Mouse (Mus musculus) layer of hippocampus, postnatal 25 days (tissue): Measurements from ENCODE around the gene Cdkl3. TPM values are rescaled to one million over a fixed set of nuclear protein-coding genes. Genes with fewer than 3 reads are reported as not detected.

Experiments
- DNase-seq, 2 experiments: peaks; one replicate each; pipeline ENCODE4 v3.0.0; 2022; ENCODE audit warnings: mixed read lengths in 2 of 2, low spot score in 1 of 2; ENCODE audit errors: extremely low spot score in 1 of 2
- total RNA-seq, 2 experiments: library from RNA; stranded (reverse); gene quantifications; 2 replicates each; pipeline ENCODE4 v1.2.3; 2021

Cdkl3 gene
- total RNA-seq, 2 experiments from 2014 or later, result 14.2 to 17.3 TPM

DNA sequence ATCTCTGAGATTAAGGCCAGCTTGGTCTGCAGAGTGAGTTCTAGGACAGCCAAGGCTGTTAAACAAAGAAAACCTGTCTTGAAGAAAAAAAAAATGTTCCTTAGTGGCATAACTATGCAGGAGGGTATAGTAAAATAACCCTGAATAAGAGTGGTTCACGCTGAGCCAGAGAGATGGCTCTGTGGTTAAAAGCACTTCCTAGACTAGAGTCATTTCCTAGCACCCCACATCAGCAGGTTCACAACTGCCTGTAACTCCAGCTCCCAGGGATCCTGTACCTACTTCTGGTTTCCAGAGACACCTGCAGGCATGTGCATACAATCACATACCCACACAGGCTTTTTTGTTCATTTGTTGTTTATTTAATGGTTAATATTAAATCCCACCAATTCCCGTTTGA is 1.6 kb downstream of the Cdkl3 start:
- DNase-seq, result no peak

DNA sequence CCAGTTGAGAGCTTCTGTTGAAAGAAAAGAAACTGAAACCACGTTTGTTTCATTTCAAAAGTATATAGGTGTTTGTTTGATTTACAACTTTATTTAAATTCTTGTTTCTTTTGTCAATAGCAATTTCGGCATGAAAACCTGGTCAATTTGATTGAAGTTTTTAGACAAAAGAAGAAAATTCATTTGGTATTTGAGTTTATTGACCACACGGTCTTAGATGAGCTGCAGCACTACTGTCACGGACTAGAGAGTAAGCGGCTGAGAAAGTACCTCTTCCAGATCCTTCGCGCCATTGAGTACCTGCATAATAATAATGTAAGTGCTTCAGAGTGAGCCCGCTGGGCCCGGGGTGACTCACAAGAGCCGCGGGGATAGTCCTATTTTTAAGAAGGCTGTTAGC is 7.0 kb downstream of the Cdkl3 start:
- DNase-seq, result no peak

DNA sequence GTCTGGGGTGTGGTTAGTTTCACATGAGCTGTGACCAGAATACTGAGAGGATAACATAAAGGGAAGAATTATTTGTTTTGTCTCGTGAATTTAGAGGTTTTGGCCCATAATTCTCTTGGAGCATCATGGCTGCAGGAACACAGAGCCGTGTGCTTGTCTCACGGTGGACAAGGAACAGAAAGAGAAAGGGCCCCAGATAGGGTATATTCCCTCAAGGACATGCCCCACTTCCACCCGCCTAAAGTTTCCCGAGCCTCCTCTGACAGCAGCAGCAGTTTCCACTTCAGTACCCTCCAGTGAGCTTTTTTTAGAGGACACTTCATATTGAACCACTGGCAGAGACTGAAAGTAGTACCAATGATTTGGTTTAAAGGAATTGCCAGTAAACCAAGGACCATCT is 7.5 kb downstream of the Cdkl3 start:
- no peak for DNase-seq

DNA sequence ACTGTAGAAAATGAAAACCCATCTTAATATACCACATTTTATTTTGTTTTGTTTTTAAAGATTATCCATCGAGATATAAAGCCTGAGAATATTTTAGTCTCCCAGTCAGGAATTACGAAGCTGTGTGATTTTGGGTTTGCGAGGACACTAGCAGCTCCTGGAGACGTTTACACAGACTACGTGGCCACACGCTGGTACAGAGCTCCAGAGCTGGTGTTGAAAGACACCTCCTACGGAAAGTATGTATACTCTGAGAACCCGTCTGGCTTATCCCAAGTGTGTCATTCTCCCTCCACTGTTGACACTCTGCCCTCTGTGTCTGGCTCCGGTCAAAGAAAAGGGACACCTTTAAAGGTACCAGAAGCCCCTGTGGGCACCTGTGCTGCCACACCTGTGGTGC is 14.2 kb downstream of the Cdkl3 start:
- no peak for DNase-seq

DNA sequence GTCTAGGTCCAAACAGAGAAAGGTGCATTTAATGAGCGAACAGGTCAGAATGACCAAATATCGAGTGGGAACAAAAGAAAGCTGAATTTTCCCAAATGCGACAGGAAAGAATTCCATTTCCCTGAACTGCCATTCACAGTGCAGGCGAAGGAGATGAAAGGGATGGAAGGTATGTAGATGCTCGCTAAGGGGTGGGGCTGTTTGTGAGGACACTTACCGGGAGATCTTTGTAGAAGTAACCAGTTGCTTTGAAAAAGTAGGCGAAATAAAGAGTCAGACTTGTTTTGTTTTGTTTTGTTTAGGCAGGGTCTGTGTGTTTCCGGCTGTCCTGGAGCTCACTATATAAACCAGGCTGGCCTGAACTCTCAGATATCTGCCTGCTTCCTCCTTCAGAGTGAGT is 28.3 kb downstream of the Cdkl3 start:
- no peak for DNase-seq

DNA sequence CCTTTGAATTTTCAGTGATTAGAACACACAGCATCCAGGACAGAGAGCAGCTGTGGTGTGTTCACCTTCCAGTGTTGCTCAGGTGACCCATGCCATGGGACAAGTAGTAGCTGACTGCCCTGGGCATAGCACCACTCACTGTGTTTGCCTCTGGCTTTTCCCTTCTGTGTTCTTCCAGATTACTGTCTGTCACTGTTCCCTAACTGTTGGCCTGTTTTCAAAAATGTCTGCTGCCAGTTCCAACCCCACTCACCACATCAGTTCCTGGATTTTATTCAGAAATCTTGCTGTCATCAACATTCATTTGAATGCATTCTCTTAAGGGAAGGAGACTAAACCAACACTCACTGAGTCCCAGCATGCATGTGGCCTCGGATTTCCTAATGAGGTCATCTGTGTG is 29.9 kb downstream of the Cdkl3 start:
- DNase-seq, result no peak

DNA sequence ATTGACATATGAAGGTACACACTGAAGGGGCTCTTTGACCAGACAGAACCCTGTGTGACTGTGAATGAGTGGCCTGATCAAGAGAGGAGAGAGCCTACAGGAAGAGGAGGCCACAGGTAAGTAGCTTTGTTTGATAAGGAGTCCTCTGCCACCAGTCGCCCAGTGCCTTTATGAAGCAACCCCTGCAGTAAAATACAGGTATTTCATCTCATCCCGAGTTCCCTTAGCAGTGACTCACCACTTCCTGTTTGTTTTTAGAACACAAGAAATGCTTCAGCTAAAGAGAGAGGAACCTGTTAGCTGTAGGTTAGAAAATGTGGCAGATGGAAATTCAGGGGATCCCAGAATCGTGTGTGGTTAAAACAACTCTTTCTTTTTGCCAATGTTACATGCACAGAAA is 31.9 kb downstream of the Cdkl3 start:
- no peak for DNase-seq

DNA sequence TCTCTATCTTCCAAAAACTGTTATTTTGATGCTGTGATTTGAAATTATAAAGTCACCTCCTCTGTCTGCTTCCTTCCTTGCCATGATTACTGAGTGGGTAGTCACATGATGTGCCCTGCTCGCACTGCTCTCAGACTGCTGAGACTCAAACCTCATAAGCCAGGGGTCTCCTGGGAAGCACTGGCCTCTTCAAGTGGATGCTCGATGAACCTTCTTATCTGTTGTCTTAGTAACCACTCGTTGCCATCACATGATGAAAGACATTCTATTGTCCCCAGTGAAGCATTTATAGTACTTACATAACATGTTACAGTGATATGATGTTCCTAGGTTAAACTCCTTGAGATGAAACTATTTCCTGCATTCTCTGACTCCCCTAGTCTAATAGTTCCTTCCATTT is 33.6 kb downstream of the Cdkl3 start:
- no peak for DNase-seq

DNA sequence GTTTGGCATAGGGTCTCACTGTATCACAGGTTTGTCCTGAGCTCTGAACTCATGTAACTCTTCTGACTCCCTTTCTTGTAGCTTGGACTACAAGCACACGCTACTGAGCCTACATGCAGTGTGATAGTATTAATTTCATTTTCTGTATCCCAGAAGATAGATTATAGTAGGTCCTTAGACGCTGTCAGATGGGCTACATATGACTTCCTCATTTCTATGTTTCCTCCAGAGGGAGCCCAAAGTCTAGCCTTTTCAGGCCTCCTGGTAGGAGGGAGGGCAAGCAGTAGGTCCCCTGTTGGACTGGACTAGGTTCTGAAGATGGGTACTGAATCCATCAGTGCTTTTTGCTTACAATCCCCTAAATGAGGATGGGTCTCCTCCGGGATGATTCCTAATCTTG is 39.2 kb downstream of the Cdkl3 start:
- DNase-seq, result no peak

DNA sequence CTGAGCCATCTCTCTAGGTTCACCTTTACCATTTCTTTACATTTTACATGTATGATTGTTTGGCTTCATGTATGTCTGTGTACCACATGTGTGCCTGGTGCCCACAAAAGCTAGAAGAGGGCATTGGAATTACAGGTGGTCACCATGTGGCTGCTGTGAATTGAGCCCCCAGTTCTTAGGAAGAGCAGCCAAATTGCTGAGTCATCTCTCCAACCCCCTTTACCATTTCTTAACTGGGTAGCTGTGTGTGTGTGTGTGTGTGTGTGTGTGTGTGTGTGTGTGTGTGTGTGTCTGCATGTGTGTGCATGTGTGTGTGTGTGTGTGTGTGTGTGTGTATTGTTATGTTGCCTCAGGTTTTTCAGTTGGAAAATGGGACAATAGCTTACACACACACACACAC is 40.1 kb downstream of the Cdkl3 start:
- no peak for DNase-seq

DNA sequence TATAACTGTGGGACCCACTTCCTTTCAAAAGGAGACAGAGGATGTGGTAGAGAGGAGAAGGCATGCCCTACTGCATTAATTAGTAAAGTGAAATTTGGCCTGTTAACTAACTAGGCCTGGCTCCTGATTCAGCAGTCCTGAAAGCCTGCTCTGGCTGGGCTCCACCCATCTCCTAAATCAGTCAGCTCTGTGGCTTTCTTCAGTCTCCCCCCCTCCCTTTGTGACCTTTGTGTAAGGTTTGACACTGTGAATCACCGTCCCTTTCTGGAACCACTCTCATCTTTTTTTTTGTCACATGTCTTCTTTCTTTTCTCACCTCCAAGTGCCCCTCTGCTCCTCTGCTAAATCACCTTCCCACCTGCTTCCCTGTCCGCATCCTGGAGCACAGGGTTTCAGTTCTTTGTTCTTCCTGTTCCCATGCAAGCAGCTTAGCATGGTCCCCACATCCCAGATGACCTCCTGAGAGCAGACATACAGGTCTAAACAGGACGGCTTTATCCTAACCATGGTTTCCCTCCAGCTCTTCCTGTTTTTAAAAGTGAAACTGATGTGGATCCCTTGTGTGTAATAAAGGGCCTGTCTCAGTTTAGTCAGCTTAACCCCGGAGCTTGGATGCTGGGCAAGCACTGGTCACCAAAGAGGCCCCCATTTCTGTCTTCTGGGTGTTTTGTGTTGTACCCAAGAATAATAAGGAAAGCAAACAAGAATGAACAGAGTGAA is 42.6 kb downstream of the Cdkl3 start:
- no peak for DNase-seq

DNA sequence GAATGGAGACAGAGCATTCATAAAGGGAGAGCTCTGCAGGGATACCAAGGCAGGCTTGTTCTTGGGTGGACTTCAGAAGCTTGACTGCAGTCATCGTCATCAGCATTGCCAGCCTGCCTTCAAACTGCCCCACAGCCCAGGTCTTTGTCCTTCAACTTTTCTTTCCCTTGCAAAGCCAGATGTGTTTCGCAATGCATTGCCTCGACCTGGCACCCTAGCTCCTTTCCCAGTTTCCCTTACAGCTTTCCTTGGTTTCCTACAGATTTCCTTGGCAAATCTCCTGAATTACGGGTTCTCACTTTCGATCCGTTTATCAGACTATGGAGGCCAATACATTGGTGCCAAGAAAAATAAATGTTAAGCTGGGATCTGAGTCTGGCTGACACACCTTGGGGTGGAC is 49.4 kb downstream of the Cdkl3 start:
- no peak for DNase-seq

DNA sequence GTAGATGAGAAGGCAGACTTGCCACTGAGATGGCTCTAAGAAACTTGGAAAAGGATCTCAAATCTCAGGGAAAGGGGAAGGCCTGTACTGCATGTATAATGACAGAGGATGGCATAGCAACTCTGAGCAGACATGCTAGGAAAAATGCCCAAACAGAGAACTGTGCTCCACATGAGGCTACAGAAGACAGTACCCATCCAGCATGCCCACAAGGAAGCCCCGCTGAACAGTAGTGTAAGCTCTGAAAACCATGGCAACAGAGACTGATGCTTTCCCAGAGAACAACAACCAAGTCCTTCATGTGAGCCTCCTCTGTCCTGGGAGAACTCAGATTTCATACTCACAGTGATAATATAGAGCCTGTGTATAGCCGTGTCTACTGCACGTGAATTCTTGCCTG is 50.7 kb downstream of the Cdkl3 start:
- no peak for DNase-seq

DNA sequence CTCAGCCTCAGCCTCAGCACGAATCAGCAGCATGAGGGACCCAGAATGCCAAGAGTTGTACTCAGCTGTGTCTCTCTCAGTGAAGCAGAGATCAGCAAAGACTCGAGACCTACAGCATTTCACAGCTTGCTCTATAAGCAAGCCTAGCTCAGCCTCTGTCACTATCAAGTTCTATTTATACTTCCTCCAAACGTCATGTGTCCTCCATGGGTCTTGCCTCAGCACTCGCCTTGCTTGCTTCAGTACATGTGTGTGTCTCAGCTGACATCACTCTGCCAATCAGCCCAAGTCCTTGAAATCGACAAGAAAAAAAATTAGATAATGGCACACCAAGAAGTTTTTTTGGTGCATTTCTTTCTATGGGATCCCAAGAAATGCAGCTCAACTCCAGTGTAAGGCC is 52.2 kb downstream of the Cdkl3 start:
- no peak for DNase-seq

DNA sequence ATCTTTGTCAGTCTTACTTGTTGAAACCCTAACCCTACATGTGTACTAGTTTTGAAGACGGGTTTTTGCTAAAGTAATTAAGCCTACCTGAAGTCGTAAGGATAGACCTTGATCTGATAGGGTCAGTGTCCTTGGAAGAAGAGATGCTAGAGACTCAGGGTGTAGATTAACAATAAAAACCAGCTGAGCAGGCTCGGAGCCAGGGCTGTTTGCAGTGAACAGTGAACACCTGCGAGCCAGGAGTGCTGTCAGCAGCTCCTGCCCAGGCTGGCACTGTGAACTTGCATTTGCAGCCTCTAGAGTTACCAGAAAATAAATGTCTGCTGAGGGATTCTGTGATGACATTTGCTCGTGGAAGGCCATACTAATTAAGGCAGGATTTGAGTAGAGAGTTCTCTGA is 55.0 kb downstream of the Cdkl3 start:
- no peak for DNase-seq

DNA sequence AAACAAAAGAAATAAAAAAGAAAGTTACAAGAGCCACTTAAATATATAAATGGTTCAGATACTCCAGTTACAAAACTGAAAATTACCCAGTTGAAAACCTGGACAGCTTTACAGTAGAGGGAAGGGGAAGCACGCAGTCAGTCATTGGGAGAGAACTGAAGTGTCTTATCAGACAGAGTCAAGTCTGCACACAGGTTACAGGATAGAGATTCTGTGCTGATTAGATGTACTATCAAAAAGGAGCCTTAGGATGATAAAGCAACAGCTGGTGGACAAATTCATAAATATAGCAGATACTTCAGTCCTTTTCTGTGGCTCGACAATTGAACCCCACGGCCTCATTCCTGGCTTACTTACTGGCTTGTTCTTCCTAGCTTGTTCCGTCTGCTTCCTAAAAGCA is 56.3 kb downstream of the Cdkl3 start:
- DNase-seq, result no peak

DNA sequence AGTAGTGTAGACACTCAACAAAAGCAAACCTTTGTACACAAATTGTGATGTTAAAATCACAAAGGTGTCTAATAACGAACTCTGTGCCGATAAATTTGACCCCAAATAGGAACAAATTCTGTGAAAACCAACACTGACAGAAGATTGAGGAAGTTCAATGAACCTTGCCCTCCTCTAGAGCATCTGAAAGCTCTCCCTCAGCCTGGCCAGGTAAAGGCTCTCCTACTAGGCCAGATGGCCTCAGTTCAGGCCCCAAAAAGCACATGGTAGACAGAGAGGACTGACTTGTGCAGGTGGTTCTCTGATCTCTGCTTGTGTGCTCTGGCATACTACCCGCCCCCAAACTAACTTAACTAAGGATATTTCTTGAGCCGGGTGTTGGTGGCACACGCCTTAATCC is 58.4 kb downstream of the Cdkl3 start:
- DNase-seq, result no peak

DNA sequence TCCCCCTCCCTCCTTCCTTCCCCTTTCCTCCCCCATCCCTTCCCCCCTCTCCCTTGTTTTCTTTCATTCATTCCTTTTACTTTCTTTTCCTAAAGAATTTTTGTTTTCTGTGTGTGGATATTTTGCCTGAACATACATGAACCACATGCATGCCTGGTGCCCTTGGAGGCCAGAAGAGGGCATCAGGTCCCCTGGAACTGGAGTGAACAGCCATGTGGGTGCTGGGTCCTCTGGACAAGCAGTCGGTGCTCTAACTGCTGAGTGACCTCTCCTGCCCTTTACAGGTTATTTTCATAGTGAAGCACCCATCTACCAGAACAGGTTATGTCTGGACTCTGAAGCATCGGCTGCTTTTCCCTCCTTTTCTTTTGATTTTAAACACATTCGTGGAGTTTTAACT is 60.4 kb downstream of the Cdkl3 start:
- DNase-seq, result no peak

DNA sequence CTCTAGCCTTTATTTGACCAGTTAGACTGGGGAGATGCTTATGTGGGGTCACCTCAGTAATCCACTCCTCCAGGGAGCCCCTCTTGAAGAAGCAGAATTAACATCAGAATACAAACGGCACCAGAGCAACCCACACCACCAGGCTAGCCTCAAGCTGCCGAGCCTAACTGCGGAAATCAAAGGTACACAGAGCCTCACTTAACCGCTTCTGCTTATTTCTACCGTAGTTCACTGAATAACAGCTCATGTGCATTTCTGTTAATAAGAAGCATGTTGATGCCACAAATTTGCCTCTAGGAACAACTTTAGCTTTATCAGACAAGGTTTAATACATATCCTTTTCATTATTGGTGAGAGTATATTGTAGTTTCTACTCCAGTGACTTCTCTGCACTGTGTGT is 61.8 kb downstream of the Cdkl3 start:
- no peak for DNase-seq

DNA sequence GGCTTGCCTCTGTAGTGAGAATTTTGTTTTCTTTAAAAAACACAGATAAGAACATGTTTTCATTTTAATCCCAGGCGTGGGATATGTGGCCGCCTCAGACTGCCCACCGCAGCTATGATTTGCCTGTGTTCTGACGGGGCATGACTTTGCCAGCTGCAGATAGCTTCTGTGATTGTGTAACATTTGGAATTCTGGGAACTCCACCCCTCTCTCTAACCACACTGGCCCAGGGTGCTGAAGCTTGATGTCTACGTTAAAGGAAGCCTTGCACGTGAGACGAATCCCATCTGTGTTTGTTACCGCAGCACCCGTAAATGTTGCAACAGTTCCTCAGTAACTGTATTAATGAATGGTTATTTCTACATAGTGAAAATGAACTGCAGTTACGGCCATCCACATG is 67.7 kb downstream of the Cdkl3 start:
- no peak for DNase-seq

DNA sequence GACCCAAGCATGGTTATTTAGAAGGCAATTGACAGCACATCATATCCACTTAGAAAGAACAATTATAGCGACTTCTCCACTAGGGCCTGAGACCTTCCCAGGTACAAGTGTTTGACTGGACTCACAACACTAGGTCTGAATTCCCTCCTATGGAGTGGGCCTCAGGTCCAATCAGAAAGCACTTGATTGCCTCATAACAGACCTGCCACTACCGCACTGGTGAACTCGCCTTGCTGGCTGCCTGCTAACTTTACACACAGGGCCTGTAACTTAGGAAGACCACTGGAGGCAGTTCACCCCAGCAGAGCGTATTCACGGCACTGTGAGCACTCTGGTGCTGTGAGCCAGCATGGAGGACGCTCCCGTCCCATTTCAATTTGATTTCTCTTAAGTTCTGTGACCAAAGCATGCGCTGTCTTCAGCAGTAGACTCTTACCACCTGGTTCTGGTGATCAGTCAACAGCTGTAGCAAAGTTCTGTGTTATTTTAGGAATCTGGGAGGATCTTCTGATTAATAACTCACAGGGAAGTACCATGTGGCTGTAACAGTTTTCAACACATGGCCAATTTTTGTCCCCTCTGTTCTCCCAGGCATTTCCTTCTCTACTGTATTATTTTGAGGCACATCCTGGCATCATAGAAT is 69.6 kb downstream of the Cdkl3 start:
- DNase-seq, result no peak

DNA sequence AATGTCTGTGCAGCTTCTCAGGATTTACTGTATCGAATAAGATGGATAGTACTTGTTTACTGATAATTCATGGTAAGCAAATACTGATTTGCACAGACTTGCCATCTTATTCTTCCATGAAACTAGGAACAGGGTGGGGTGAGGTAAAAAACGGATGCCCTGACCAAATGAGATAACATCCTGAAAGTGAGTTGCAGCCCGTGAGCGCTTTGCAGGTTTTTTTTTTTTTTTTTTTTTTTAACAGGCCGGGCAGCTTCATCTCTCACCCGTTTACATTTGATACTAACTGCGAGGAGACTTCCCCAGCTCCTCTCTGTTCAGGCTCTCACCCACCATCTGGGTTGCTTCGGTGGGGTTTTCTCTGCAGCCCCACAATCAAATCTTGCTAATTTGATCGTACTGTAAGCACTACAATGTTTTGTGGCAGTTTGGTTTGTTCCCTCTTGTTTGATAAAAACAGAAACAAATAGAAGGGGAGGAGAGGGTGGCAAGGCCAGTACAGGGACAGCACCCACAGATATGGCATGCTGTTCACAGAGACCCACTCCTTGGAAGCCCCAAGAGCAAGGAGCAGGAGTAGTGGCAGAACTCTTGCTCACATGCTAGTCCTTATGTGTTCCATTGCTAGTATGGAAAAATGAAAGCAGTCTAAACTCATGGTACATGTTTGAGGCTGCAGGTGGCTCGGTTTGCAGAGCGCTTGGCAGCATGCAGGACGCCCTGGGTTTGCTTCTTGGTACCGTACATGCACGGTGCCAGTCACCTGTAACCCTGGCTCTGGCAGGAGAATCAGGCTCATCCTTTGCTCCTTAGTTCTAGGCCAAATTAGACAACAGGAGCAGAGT is 70.8 kb downstream of the Cdkl3 start:
- DNase-seq, result no peak
